Mouse (Mus musculus): ENCODE measurements around the gene Abtb2.

DNA sequence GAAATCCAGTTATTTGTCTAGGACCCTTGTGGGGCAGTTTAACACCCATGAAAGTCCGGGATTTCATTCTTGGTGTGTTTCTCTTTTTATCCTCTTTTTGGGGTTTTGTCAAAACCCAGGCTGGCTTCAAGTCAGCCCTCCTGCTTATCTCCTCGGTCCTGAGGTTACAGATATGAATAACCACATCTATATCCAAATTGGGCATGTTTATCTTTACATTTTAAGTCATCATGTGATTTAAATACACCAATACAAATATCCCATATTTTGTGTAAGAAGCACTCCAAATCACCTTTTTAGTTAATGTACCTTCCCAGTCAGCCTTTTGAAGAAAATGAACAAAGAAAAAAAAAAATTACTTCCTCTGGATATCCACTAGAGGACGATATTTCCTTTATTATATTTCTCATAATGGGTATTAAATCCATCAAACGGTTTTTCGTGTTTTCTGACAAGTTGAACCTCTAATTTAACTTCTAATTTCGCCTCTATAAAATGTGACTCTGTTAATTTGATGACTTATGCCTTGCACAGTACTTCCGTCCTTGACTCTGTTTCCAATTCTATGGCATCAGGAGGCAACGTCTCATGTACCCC is 1.6 kb upstream of the Abtb2 start:
- TF ChIP-seq EP300 (IDR thresholded peaks at IDR 0.05; ENCODE audit: low read depth) (0 out of 2 replicates have a peak, but pooled peaks have one; percentile 6), CTCF (IDR thresholded peaks at IDR 0.05; ENCODE audit: low read depth) (peak; percentile 74)
